Mouse (Mus musculus) layer of hippocampus, adult 9-10 months (tissue): Measurements from ENCODE around the gene Relb.
A peak's percentile ranks its signal among the peaks of the same experiment; 100 is the strongest.

Source experiments
- DNase-seq: peaks from one replicate; pipeline ENCODE4 v3.0.0; 2022; ENCODE audit warnings: low spot score

The Relb gene

GRCm38 (mm10) chr7:19629361-19629734 lies at the start of gene Relb:
Relb (minus strand) TSS chr7:19629438.
- DNase-seq = peak; percentile 68

- no peak for DNase-seq
Measured at GRCm38 (mm10) chr7:19678901-19679300, 49.7 kb upstream of the Relb start.

GRCm38 (mm10) chr7:19677872-19678271 lies 48.6 kb upstream of the Relb start, which contains the start of gene Apoc2:
Apoc2 (minus strand) TSS chr7:19677941.
- DNase-seq = no peak

GRCm38 (mm10) chr7:19676662-19677061 lies 47.4 kb upstream of the Relb start:
- DNase-seq = no peak

- no peak for DNase-seq
Measured at GRCm38 (mm10) chr7:19675824-19676223, 46.6 kb upstream of the Relb start.

- no peak for DNase-seq
Measured at GRCm38 (mm10) chr7:19673083-19673699, 44.0 kb upstream of the Relb start.

- DNase-seq = no peak
Measured at GRCm38 (mm10) chr7:19671511-19671910, 42.3 kb upstream of the Relb start.

GRCm38 (mm10) chr7:19668947-19669721 lies 39.9 kb upstream of the Relb start:
- peak; percentile 99 for DNase-seq

GRCm38 (mm10) chr7:19667434-19667833 lies 38.2 kb upstream of the Relb start:
- DNase-seq = no peak

- DNase-seq = no peak
Measured at GRCm38 (mm10) chr7:19666750-19667149, 37.5 kb upstream of the Relb start.

GRCm38 (mm10) chr7:19664955-19665841 lies 36.0 kb upstream of the Relb start, which contains the start of gene Clptm1:
Clptm1 (minus strand) TSS chr7:19665033.
- DNase-seq = peak; percentile 97

- no peak for DNase-seq
Measured at GRCm38 (mm10) chr7:19664455-19664954, 35.3 kb upstream of the Relb start.

- no peak for DNase-seq
Measured at GRCm38 (mm10) chr7:19663940-19664339, 34.7 kb upstream of the Relb start.

GRCm38 (mm10) chr7:19652614-19653013 lies 23.4 kb upstream of the Relb start:
- no peak for DNase-seq

- no peak for DNase-seq
Measured at GRCm38 (mm10) chr7:19651063-19651786, 22.0 kb upstream of the Relb start.

- no peak for DNase-seq
Measured at GRCm38 (mm10) chr7:19641223-19641622, 12.0 kb upstream of the Relb start.

- DNase-seq = no peak
Measured at GRCm38 (mm10) chr7:19635074-19635827, 6.0 kb upstream of the Relb start.

GRCm38 (mm10) chr7:19634591-19634990 lies 5.4 kb upstream of the Relb start:
- DNase-seq = no peak

GRCm38 (mm10) chr7:19633855-19634254 lies 4.6 kb upstream of the Relb start:
- DNase-seq = no peak

GRCm38 (mm10) chr7:19633197-19633596 lies 4.0 kb upstream of the Relb start:
- DNase-seq = no peak

- DNase-seq = no peak
Measured at GRCm38 (mm10) chr7:19632720-19633119, 3.5 kb upstream of the Relb start.
